Mouse (Mus musculus) heart, postnatal 14 days (tissue): ENCODE results near the gene Mybpc3. TPM values are rescaled to one million over a fixed set of nuclear protein-coding genes. Genes with fewer than 3 reads are reported as not detected.

Source experiments
- DNase-seq, 2 experiments: peaks; one replicate each; pipeline ENCODE4 v3.0.0; 2021 to 2022
- intact Hi-C: fragments of 180-260 bp; cut with DNase I; formaldehyde crosslinking; loops from one replicate; pipeline ENCODE4 v1.15.1; 2025
- total RNA-seq, 2 experiments: library from RNA; stranded (reverse); gene quantifications; 2 replicates each; pipeline ENCODE4 v1.2.3; 2021

Gene Mybpc3
- total RNA-seq, 2 experiments from 2014 or later = 1,701 to 1,920 TPM

- intact Hi-C loops = loop anchor here (5.0 to 10.0 kb wide), 4 partner anchors 119 to 359 kb away; partner anchors contain the start of genes Arfgap2 and Ddb2
- peak; percentile 63 to 80 for DNase-seq
These were observed 703 bp downstream of the Mybpc3 start for GRCm38 (mm10) chr2:91118647-91119046.

- DNase-seq = no peak
- intact Hi-C loops = loop anchor here (5.0 to 10.0 kb wide), 4 partner anchors 118 to 358 kb away; partner anchors contain the start of genes Arfgap2 and Ddb2
These were observed 1.1 kb downstream of the Mybpc3 start for GRCm38 (mm10) chr2:91119061-91119460.

GRCm38 (mm10) chr2:91119551-91119950 lies 1.6 kb downstream of the Mybpc3 start:
- DNase-seq = peak in 1 of 2 experiments; percentile 54
- intact Hi-C loops = loop anchor here (5.0 to 10.0 kb wide), 4 partner anchors 118 to 358 kb away; partner anchors contain the start of genes Arfgap2 and Ddb2

- DNase-seq = no peak
- intact Hi-C loops = no loop called here
These were observed 2.3 kb downstream of the Mybpc3 start for GRCm38 (mm10) chr2:91120261-91120671.

GRCm38 (mm10) chr2:91121011-91121410 lies 3.1 kb downstream of the Mybpc3 start:
- intact Hi-C loops = no loop called here
- no peak for DNase-seq

GRCm38 (mm10) chr2:91121497-91121896 lies 3.6 kb downstream of the Mybpc3 start:
- intact Hi-C loops = no loop called here
- DNase-seq = no peak

- DNase-seq = no peak
- intact Hi-C loops = no loop called here
These were observed 5.6 kb downstream of the Mybpc3 start for GRCm38 (mm10) chr2:91123521-91123920.

- no peak for DNase-seq
- intact Hi-C loops = no loop called here
These were observed 7.2 kb downstream of the Mybpc3 start for GRCm38 (mm10) chr2:91125101-91125500.

GRCm38 (mm10) chr2:91128761-91129160 lies 10.8 kb downstream of the Mybpc3 start:
- no peak for DNase-seq
- intact Hi-C loops = no loop called here

GRCm38 (mm10) chr2:91130126-91130525 lies 12.2 kb downstream of the Mybpc3 start:
- DNase-seq = peak in 1 of 2 experiments; percentile 62
- intact Hi-C loops = no loop called here

GRCm38 (mm10) chr2:91131251-91131650 lies 13.3 kb downstream of the Mybpc3 start:
- DNase-seq = no peak
- intact Hi-C loops = no loop called here

- intact Hi-C loops = no loop called here
- DNase-seq = no peak
These were observed 14.1 kb downstream of the Mybpc3 start for GRCm38 (mm10) chr2:91132035-91132434.

GRCm38 (mm10) chr2:91136513-91137412 lies 18.8 kb downstream of the Mybpc3 start:
- peak in 1 of 2 experiments; percentile 28 for DNase-seq
- intact Hi-C loops = no loop called here

- peak in 1 of 2 experiments; percentile 30 for DNase-seq
- intact Hi-C loops = no loop called here
These were observed 19.5 kb downstream of the Mybpc3 start for GRCm38 (mm10) chr2:91137481-91137880.

GRCm38 (mm10) chr2:91139311-91139710 lies 21.4 kb downstream of the Mybpc3 start:
- peak in 1 of 2 experiments; percentile 7 for DNase-seq
- intact Hi-C loops = no loop called here

GRCm38 (mm10) chr2:91139764-91140163 lies 21.8 kb downstream of the Mybpc3 start:
- intact Hi-C loops = no loop called here
- DNase-seq = peak in 1 of 2 experiments; percentile 1

- peak in 1 of 2 experiments; percentile 31 for DNase-seq
- intact Hi-C loops = no loop called here
These were observed 25.0 kb downstream of the Mybpc3 start for GRCm38 (mm10) chr2:91142920-91143319.

- intact Hi-C loops = no loop called here
- DNase-seq = no peak
These were observed 25.5 kb downstream of the Mybpc3 start for GRCm38 (mm10) chr2:91143401-91143800.

- intact Hi-C loops = no loop called here
- DNase-seq = no peak
These were observed 30.2 kb downstream of the Mybpc3 start for GRCm38 (mm10) chr2:91148101-91148500.

GRCm38 (mm10) chr2:91151331-91151730 lies 33.4 kb downstream of the Mybpc3 start:
- intact Hi-C loops = no loop called here

GRCm38 (mm10) chr2:91152885-91153377 lies 35.0 kb downstream of the Mybpc3 start:
- intact Hi-C loops = no loop called here
- no peak for DNase-seq

More at GRCm38 (mm10) chr2:91151331-91151730, 33.4 kb downstream of the Mybpc3 start:
- no peak for DNase-seq
